Mouse (Mus musculus) liver, adult 2 months (tissue): ENCODE measurements around the gene Tuft1.

ENCODE experiments used
- CTCF ChIP-seq: fragments of 200-500 bp; IDR thresholded peaks from 2 replicates; pipeline ENCODE4 v1.5.1; 2011; ENCODE audit warnings: low read depth, low read length, control low read depth
- POLR2A ChIP-seq: fragments of 200-500 bp; IDR thresholded peaks from 2 replicates; pipeline ENCODE4 v1.6.1; 2011; ENCODE audit warnings: low read length, control low read depth; ENCODE audit not compliant: insufficient read depth; ENCODE audit errors: extremely low read depth

GRCm38 (mm10) chr3:94648755-94649590 is 9.7 kb downstream of the Tuft1 start:
- TF ChIP-seq CTCF (no peak), POLR2A (no peak)
